Mouse (Mus musculus): ENCODE results near the gene Retsat. TPM values are rescaled to one million over a fixed set of nuclear protein-coding genes. Genes with fewer than 3 reads are reported as not detected.
A peak's percentile ranks its signal among the peaks of the same experiment; 100 is the strongest.

The Retsat gene
- polyA plus RNA-seq, 2 experiments, result 5.3 to 11.1 TPM

DNA sequence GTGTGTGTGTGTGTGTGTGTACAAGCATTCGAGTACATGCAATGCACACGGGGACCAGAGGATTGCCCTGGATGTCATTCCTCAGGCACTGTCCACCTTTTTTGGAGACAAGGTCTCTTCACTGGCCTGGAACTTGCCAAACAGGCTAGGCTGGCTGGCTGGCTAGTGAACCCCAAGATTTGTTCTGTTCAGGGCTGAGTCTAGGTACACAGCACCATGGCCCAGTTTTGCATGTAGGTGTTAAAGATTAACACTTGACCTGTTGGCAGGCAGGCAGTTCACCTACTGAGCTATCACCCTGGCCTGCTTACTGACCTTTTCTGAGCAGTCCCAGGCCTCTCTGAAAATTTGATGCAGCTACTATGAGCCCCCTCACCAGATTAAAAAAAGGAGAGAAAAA lies 32.1 kb downstream of the Retsat start:
- Histone ChIP-seq H3K27ac (no peak overlapping the region), H3K9ac (replicated peaks) (no peak overlapping the region), H3K27me3 (ENCODE audit: control insufficient read depth, insufficient read depth, low read length) (no peaks in the 10 kb centered on the region), H3K4me3 (ENCODE audit: insufficient read depth in 1 of 2, low read depth in 2 of 2, low read length in 2 of 2) (no peak overlapping the region), H3K4me2 (ENCODE audit: low read depth) (no peak overlapping the region), H3K36me3 (replicated peaks; ENCODE audit: control insufficient read depth, insufficient read depth, low read depth) (no peaks in the 10 kb centered on the region), H3K9me3 (ENCODE audit: control insufficient read depth, low read length) (no peaks in the 10 kb centered on the region), H3K4me1 (replicated peaks; ENCODE audit: control insufficient read depth in 2 of 2, insufficient read depth in 2 of 2, low read length in 1 of 2) (no peaks in the 10 kb centered on the region)
- no peak for DNase-seq (ENCODE audit: low read depth in 3 of 3, low spot score in 3 of 3)
- 64% methylated on average over 2 of the region's 2 CpGs for WGBS (ENCODE audit: insufficient replicate concordance)
- TF ChIP-seq CTCF (IDR thresholded peaks at IDR 0.05; ENCODE audit: low read depth), result no peak
- TF ChIP-seq EP300 (IDR thresholded peaks at IDR 0.05; ENCODE audit: low read depth), result no peak
- 0 out of 2 replicates have a peak, but pooled peaks have one; percentile 28 for ATAC-seq (ENCODE audit: insufficient read depth)

DNA sequence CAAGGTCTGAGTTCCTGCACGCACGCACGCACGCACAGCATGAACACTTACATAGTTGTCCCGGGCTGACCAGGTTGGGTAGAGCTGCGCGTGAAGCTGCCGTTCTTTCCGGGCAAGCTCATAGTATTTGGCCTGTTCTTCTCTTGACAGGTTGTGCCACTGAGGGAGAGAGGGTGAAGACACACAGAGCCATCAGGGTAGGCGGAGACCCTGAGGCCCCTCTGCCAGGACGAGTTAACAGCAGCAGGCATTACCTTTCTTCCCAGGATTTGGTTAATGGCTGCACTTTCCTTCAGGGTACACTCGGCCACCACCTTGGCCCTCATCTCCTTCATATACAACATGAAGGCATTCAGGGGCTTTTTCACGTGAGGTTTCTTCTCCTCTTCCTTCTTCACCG lies 32.7 kb downstream of the Retsat start:
- no peak overlapping the region for H3K27ac ChIP-seq
- TF ChIP-seq EP300 (IDR thresholded peaks at IDR 0.05; ENCODE audit: low read depth), result no peak
- no peak for TF ChIP-seq CTCF (IDR thresholded peaks at IDR 0.05; ENCODE audit: low read depth)
- ATAC-seq (ENCODE audit: insufficient read depth), result no peak
- no peaks in the 10 kb centered on the region for H3K9me3 ChIP-seq (ENCODE audit: control insufficient read depth, low read length)
- no peak for DNase-seq (ENCODE audit: low read depth in 3 of 3, low spot score in 3 of 3)
- no peak overlapping the region for H3K9ac ChIP-seq (replicated peaks)
- no peaks in the 10 kb centered on the region for H3K36me3 ChIP-seq (replicated peaks; ENCODE audit: control insufficient read depth, insufficient read depth, low read depth)
- 76% methylated on average over 14 of the region's 14 CpGs for WGBS (ENCODE audit: insufficient replicate concordance)
- no peak overlapping the region for H3K4me3 ChIP-seq (ENCODE audit: insufficient read depth in 1 of 2, low read depth in 2 of 2, low read length in 2 of 2)
- H3K4me1 ChIP-seq (replicated peaks; ENCODE audit: control insufficient read depth in 2 of 2, insufficient read depth in 2 of 2, low read length in 1 of 2), result 0 out of 4 replicates have a peak, but pooled peaks cover 0 to 1% of the 10 kb centered on the region in 2 experiments
- no peaks in the 10 kb centered on the region for H3K27me3 ChIP-seq (ENCODE audit: control insufficient read depth, insufficient read depth, low read length)
- no peak overlapping the region for H3K4me2 ChIP-seq (ENCODE audit: low read depth)

DNA sequence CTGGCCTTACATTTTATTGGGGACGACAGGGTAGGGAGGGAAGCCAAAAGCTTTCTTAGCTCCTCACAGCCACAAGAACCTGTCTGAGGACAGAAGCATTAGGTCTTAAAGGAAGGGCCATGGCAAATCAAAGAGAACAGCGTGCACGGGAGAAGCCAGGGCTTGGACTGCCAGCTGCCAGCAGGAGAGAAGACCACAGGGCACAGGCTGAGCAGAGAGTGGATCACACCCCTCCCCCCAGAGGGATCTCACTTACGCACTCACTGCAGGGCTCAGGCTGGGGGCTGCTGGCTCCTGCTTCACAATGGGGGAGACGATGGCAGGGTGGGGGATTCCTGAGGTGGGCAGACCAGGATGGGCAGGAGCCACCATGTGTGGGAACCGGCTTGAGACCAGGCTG lies 33.4 kb downstream of the Retsat start:
- no peak for TF ChIP-seq CTCF (IDR thresholded peaks at IDR 0.05; ENCODE audit: low read depth)
- TF ChIP-seq EP300 (IDR thresholded peaks at IDR 0.05; ENCODE audit: low read depth), result no peak
- no peak for DNase-seq (ENCODE audit: low read depth in 3 of 3, low spot score in 3 of 3)
- WGBS (ENCODE audit: insufficient replicate concordance), result 69% methylated on average over 6 of the region's 6 CpGs
- Histone ChIP-seq H3K9ac (replicated peaks) (no peak overlapping the region), H3K27ac (no peak overlapping the region), H3K36me3 (replicated peaks; ENCODE audit: control insufficient read depth, insufficient read depth, low read depth) (no peaks in the 10 kb centered on the region), H3K4me2 (ENCODE audit: low read depth) (no peak overlapping the region), H3K4me3 (ENCODE audit: insufficient read depth in 1 of 2, low read depth in 2 of 2, low read length in 2 of 2) (no peak overlapping the region), H3K4me1 (replicated peaks; ENCODE audit: control insufficient read depth in 2 of 2, insufficient read depth in 2 of 2, low read length in 1 of 2) (peaks cover 0 to 4% of the 10 kb centered on the region in 2 experiments; a peak in 2 of 4 replicates), H3K9me3 (ENCODE audit: control insufficient read depth, low read length) (no peaks in the 10 kb centered on the region), H3K27me3 (ENCODE audit: control insufficient read depth, insufficient read depth, low read length) (no peaks in the 10 kb centered on the region)
- no peak for ATAC-seq (ENCODE audit: insufficient read depth)

- no peaks in the 10 kb centered on the region for H3K36me3 ChIP-seq (replicated peaks; ENCODE audit: control insufficient read depth, insufficient read depth, low read depth)
- no peak for ATAC-seq (ENCODE audit: insufficient read depth)
- H3K27ac ChIP-seq, result no peak overlapping the region
- no peak for DNase-seq (ENCODE audit: low read depth in 3 of 3, low spot score in 3 of 3)
- no peak for TF ChIP-seq CTCF (IDR thresholded peaks at IDR 0.05; ENCODE audit: low read depth)
- no peak for TF ChIP-seq EP300 (IDR thresholded peaks at IDR 0.05; ENCODE audit: low read depth)
- H3K4me1 ChIP-seq (replicated peaks; ENCODE audit: control insufficient read depth in 2 of 2, insufficient read depth in 2 of 2, low read length in 1 of 2), result peaks cover 0 to 4% of the 10 kb centered on the region in 2 experiments; a peak in 2 of 4 replicates
- H3K4me3 ChIP-seq (ENCODE audit: insufficient read depth in 1 of 2, low read depth in 2 of 2, low read length in 2 of 2), result no peak overlapping the region
- no peak overlapping the region for H3K9ac ChIP-seq (replicated peaks)
- 27% methylated on average over 10 of the region's 10 CpGs for WGBS (ENCODE audit: insufficient replicate concordance)
- H3K4me2 ChIP-seq (ENCODE audit: low read depth), result no peak overlapping the region
- no peaks in the 10 kb centered on the region for H3K27me3 ChIP-seq (ENCODE audit: control insufficient read depth, insufficient read depth, low read length)
- no peaks in the 10 kb centered on the region for H3K9me3 ChIP-seq (ENCODE audit: control insufficient read depth, low read length)
These were observed 36.0 kb downstream of the Retsat start for GRCm38 (mm10) chr6:72634311-72634710.

DNA sequence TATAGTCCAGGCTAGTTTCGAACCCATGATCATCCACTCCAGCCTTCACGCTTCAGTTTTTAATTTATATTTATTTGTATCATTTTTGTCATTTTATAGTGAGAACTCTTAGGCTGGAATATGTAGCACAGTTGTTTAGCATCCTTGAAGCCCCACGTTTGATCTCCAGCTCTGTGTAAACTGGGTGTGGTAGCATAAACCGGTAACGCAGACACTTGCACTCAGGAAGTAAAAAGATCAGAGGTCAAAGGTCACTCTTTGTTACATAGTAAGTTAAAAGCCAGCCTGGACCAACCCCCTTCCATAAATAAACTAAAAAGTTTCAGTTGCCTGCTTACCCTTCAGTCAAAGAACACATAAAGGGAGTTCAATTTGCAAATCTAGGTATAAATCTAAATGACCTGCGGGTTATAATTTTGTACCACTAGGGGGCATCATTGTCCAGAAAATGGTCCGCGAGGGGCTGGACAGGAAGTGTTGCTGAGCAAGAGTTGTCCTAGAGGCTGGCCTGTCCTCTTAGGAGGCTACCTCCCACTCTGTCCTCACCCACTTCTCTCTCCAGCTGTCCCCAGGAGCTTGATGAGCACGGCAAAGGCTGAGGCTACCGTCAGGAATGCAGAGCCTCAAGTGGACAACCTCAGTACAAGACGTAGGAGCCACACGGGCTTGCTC lies 37.6 kb downstream of the Retsat start:
- no peak overlapping the region for H3K9ac ChIP-seq (replicated peaks)
- no peak for TF ChIP-seq EP300 (IDR thresholded peaks at IDR 0.05; ENCODE audit: low read depth)
- peak; percentile 73 for TF ChIP-seq CTCF (IDR thresholded peaks at IDR 0.05; ENCODE audit: low read depth)
- H3K27ac ChIP-seq, result no peak overlapping the region
- 40% methylated on average over 12 of the region's 12 CpGs for WGBS (ENCODE audit: insufficient replicate concordance)
- H3K4me1 ChIP-seq (replicated peaks; ENCODE audit: control insufficient read depth in 2 of 2, insufficient read depth in 2 of 2, low read length in 1 of 2), result peaks cover 0 to 4% of the 10 kb centered on the region in 2 experiments; a peak in 2 of 4 replicates
- no peaks in the 10 kb centered on the region for H3K36me3 ChIP-seq (replicated peaks; ENCODE audit: control insufficient read depth, insufficient read depth, low read depth)
- H3K9me3 ChIP-seq (ENCODE audit: control insufficient read depth, low read length), result no peaks in the 10 kb centered on the region
- peak overlapping the region; percentile 11; the same call in 1 of the 2 replicates for H3K4me2 ChIP-seq (ENCODE audit: low read depth)
- ATAC-seq (ENCODE audit: insufficient read depth) (no peak), DNase-seq (ENCODE audit: low read depth in 3 of 3, low spot score in 3 of 3) (peak in 1 of 3 experiments; percentile 20)
- H3K27me3 ChIP-seq (ENCODE audit: control insufficient read depth, insufficient read depth, low read length), result no peaks in the 10 kb centered on the region
- H3K4me3 ChIP-seq (ENCODE audit: insufficient read depth in 1 of 2, low read depth in 2 of 2, low read length in 2 of 2), result no peak overlapping the region

Measured in liver, embryonic 14.5 days (tissue).